Mouse (Mus musculus): ENCODE results near the gene Ahnak. TPM values are rescaled to one million over a fixed set of nuclear protein-coding genes. Genes with fewer than 3 reads are reported as not detected.
"Not testable (repeated sequence)": the region's sequence is repeated elsewhere in the genome, so short reads cannot be mapped to it uniquely, and the experiment has no call there.

The Ahnak gene
- total and polyA plus RNA-seq, 3 experiments, result 1.2 to 2.2 TPM; not detected in 1

DNA sequence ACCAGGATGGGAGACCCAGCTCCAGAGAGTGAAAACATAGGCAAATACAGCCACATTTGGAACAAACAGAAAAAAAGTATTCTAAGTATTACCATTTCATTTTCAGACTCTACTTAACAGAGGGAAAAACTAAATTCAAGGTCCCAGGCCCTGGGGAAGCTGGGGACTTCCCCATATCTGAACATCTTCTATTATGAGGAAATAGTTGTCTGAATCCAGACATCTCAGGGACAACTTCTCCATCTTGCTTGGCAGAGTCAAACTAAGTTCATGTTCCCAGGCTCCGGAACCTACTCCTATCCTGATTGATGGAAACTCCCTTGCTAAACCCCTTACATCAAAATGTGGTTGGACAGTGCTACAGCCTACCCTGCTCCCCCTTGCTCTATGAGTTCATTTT is 133.3 kb downstream of the Ahnak start:
- H3K9me3 ChIP-seq (replicated peaks; ENCODE audit: insufficient read depth, low read length), result no peaks in the 10 kb centered on the region
- H3K4me3 ChIP-seq (ENCODE audit: control insufficient read depth in 1 of 2, insufficient read depth in 1 of 2, low read depth in 2 of 2, low read length in 2 of 2), result no peak overlapping the region
- H3K79me2 ChIP-seq (ENCODE audit: control insufficient read depth, insufficient read depth, low read length, poor library complexity), result no peaks in the 10 kb centered on the region
- H3K27me3 ChIP-seq (ENCODE audit: control insufficient read depth in 1 of 2, insufficient read depth in 2 of 2, low read length in 2 of 2), result no peaks in the 10 kb centered on the region
- DNase-seq (ENCODE audit: low read depth, low spot score), result peak; percentile 32
- TF ChIP-seq USF2 (IDR thresholded peaks at IDR 0.05; ENCODE audit: borderline replicate concordance in 1 of 2, insufficient read depth in 1 of 2, low read depth in 1 of 2, low read length in 2 of 2) (no peak), SIN3A (IDR thresholded peaks at IDR 0.05; ENCODE audit: low read length) (no peak), MAZ (IDR thresholded peaks at IDR 0.05; ENCODE audit: low read depth, low read length) (no peak), RCOR1 (IDR thresholded peaks at IDR 0.05; ENCODE audit: low read depth, low read length) (no peak), POLR2AphosphoS2 (IDR thresholded peaks at IDR 0.05; ENCODE audit: low read length) (no peak), CTCF (IDR thresholded peaks at IDR 0.05 in 2 of 3, conservative IDR thresholded peaks at IDR 0.05 in 1 of 3; ENCODE audit: control insufficient read depth in 1 of 3, insufficient read depth in 1 of 3, low read depth in 2 of 3, low read length in 3 of 3, poor library complexity in 1 of 3, severe bottlenecking in 1 of 3) (no peak), CHD2 (IDR thresholded peaks at IDR 0.05; ENCODE audit: low read length) (no peak), NELFE (IDR thresholded peaks at IDR 0.05; ENCODE audit: low read depth, low read length) (no peak), ZMIZ1 (IDR thresholded peaks at IDR 0.05; ENCODE audit: low read depth, low read length) (no peak), TAL1 (IDR thresholded peaks at IDR 0.05; ENCODE audit: low read length) (no peak), SMC3 (IDR thresholded peaks at IDR 0.05; ENCODE audit: low read depth, low read length) (no peak), JUND (IDR thresholded peaks at IDR 0.05; ENCODE audit: low read depth, low read length) (no peak), UBTF (IDR thresholded peaks at IDR 0.05; ENCODE audit: borderline replicate concordance, insufficient read depth, low read depth, low read length) (no peak), TCF12 (IDR thresholded peaks at IDR 0.05; ENCODE audit: low read depth, low read length) (no peak), E2F4 (IDR thresholded peaks at IDR 0.05; ENCODE audit: borderline replicate concordance, low read depth, low read length) (no peak), EP300 (IDR thresholded peaks at IDR 0.05; ENCODE audit: low read depth in 1 of 2, low read length in 2 of 2) (no peak), POLR2A (IDR thresholded peaks at IDR 0.05; ENCODE audit: control insufficient read depth in 1 of 2, insufficient read depth in 1 of 2, low read depth in 1 of 2, low read length in 2 of 2, poor library complexity in 1 of 2) (no peak), USF1 (IDR thresholded peaks at IDR 0.05; ENCODE audit: low read depth, low read length) (no peak), GABPA (IDR thresholded peaks at IDR 0.05; ENCODE audit: low read depth, low read length) (no peak)
- no peak overlapping the region for H3K27ac ChIP-seq (ENCODE audit: control insufficient read depth, low read depth, low read length)
- no peaks in the 10 kb centered on the region for H3K4me1 ChIP-seq (ENCODE audit: control insufficient read depth in 1 of 2, insufficient read depth in 2 of 2, low read length in 2 of 2)
- no peak overlapping the region for H3K9ac ChIP-seq (ENCODE audit: control insufficient read depth, low read depth, low read length, poor library complexity, severe bottlenecking)
- peaks cover 0 to 2% of the 10 kb centered on the region in 2 experiments; a peak in 1 of 4 replicates for H3K36me3 ChIP-seq (ENCODE audit: control insufficient read depth in 1 of 2, insufficient read depth in 2 of 2, low read length in 2 of 2)

DNA sequence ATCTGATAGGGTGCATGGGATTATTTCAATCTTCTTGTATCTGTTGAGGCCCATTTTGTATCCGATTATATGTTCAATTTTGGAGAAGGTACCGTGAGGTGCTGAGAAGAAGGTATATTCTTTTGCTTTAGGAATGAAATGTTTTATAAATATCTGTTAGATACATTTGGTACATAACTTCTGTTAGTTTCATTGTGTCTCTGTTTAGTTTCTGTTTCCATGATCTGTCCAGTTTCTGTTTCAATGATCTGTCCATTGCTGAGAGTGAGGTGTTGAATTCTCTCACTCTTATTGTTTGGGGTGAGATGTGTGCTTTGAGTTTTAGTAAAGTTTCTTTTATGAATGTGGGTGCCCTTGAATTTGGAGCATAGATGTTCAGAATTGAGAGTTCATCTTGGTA is 134.9 kb downstream of the Ahnak start:
- not testable (repeated sequence) for H3K4me3 ChIP-seq (ENCODE audit: control insufficient read depth in 1 of 2, insufficient read depth in 1 of 2, low read depth in 2 of 2, low read length in 2 of 2); H3K9me3 ChIP-seq (replicated peaks; ENCODE audit: insufficient read depth, low read length); H3K27me3 ChIP-seq (ENCODE audit: control insufficient read depth in 1 of 2, insufficient read depth in 2 of 2, low read length in 2 of 2); H3K79me2 ChIP-seq (ENCODE audit: control insufficient read depth, insufficient read depth, low read length, poor library complexity); DNase-seq (ENCODE audit: low read depth, low spot score); H3K27ac ChIP-seq (ENCODE audit: control insufficient read depth, low read depth, low read length); H3K9ac ChIP-seq (ENCODE audit: control insufficient read depth, low read depth, low read length, poor library complexity, severe bottlenecking); H3K4me1 ChIP-seq (ENCODE audit: control insufficient read depth in 1 of 2, insufficient read depth in 2 of 2, low read length in 2 of 2); H3K36me3 ChIP-seq (ENCODE audit: control insufficient read depth in 1 of 2, insufficient read depth in 2 of 2, low read length in 2 of 2)

Other genes with a start within 250 kb of the Ahnak start
- gene 1700092M07Rik, start 248.6 kb upstream of the Ahnak start, total RNA-seq (2012; rRNA removed), result 3.0 and 3.3 TPM in 2 replicates
- gene 1700092M07Rik, start 248.6 kb upstream of the Ahnak start, polyA plus RNA-seq (2012; ENCODE audit: insufficient read depth in 1 of 2, insufficient read length in 2 of 2, low read depth in 1 of 2, low replicate concordance in 2 of 2, missing spikeins in 1 of 2), result 1 to 10 TPM in 1 of 2 experiments, not detected in 1; 4.3 TPM
- gene Stx5a, start 247.9 kb upstream of the Ahnak start, total RNA-seq (2012; rRNA removed), result 27.5 and 28.7 TPM in 2 replicates
- gene Stx5a, start 247.9 kb upstream of the Ahnak start, polyA plus RNA-seq (2012; ENCODE audit: insufficient read depth in 1 of 2, insufficient read length in 2 of 2, low read depth in 1 of 2, low replicate concordance in 2 of 2, missing spikeins in 1 of 2), result 10 to 100 TPM in 1 of 2 experiments, not detected in 1; 50.0 TPM
- 107 and 122 TPM in 2 replicates for gene Nxf1, start 232.2 kb upstream of the Ahnak start, total RNA-seq (2012; rRNA removed)
- gene Nxf1, start 232.2 kb upstream of the Ahnak start, polyA plus RNA-seq (2012; ENCODE audit: insufficient read depth in 1 of 2, insufficient read length in 2 of 2, low read depth in 1 of 2, low replicate concordance in 2 of 2, missing spikeins in 1 of 2), result 100 to 1,000 TPM; 231 to 296 TPM
- gene Tmem223, start 218.3 kb upstream of the Ahnak start, total RNA-seq (2012; rRNA removed), result 7.5 and 7.8 TPM in 2 replicates
- 10 to 100 TPM in 1 of 2 experiments, not detected in 1; 23.2 TPM for gene Tmem223, start 218.3 kb upstream of the Ahnak start, polyA plus RNA-seq (2012; ENCODE audit: insufficient read depth in 1 of 2, insufficient read length in 2 of 2, low read depth in 1 of 2, low replicate concordance in 2 of 2, missing spikeins in 1 of 2)
- 49.2 and 60.0 TPM in 2 replicates for gene Tmem179b, start 214.8 kb upstream of the Ahnak start, total RNA-seq (2012; rRNA removed)
- gene Tmem179b, start 214.8 kb upstream of the Ahnak start, polyA plus RNA-seq (2012; ENCODE audit: insufficient read depth in 1 of 2, insufficient read length in 2 of 2, low read depth in 1 of 2, low replicate concordance in 2 of 2, missing spikeins in 1 of 2), result 100 to 1,000 TPM in 1 of 2 experiments, not detected in 1; 101 TPM
- 15.3 and 18.3 TPM in 2 replicates for gene Taf6l, start 202.9 kb upstream of the Ahnak start, total RNA-seq (2012; rRNA removed)
- 10 to 100 TPM in 1 of 2 experiments, not detected in 1; 25.5 TPM for gene Taf6l, start 202.9 kb upstream of the Ahnak start, polyA plus RNA-seq (2012; ENCODE audit: insufficient read depth in 1 of 2, insufficient read length in 2 of 2, low read depth in 1 of 2, low replicate concordance in 2 of 2, missing spikeins in 1 of 2)
- gene Polr2g, start 190.7 kb upstream of the Ahnak start, total RNA-seq (2012; rRNA removed), result 165 and 188 TPM in 2 replicates
- gene Polr2g, start 190.7 kb upstream of the Ahnak start, polyA plus RNA-seq (2012; ENCODE audit: insufficient read depth in 1 of 2, insufficient read length in 2 of 2, low read depth in 1 of 2, low replicate concordance in 2 of 2, missing spikeins in 1 of 2), result 100 to 1,000 TPM in 1 of 2 experiments, not detected in 1; 181 TPM
- gene Zbtb3, start 186.7 kb upstream of the Ahnak start, total RNA-seq (2012; rRNA removed), result 2.6 and 2.9 TPM in 2 replicates
- 1 to 10 TPM in 1 of 2 experiments, not detected in 1; 2.4 TPM for gene Zbtb3, start 186.7 kb upstream of the Ahnak start, polyA plus RNA-seq (2012; ENCODE audit: insufficient read depth in 1 of 2, insufficient read length in 2 of 2, low read depth in 1 of 2, low replicate concordance in 2 of 2, missing spikeins in 1 of 2)
- gene Ttc9c, start 170.0 kb upstream of the Ahnak start, total RNA-seq (2012; rRNA removed), result 22.9 and 24.2 TPM in 2 replicates
- gene Ttc9c, start 170.0 kb upstream of the Ahnak start, polyA plus RNA-seq (2012; ENCODE audit: insufficient read depth in 1 of 2, insufficient read length in 2 of 2, low read depth in 1 of 2, low replicate concordance in 2 of 2, missing spikeins in 1 of 2), result 10 to 100 TPM in 1 of 2 experiments, not detected in 1; 29.8 TPM
- 39.4 and 44.6 TPM in 2 replicates for gene Hnrnpul2, start 169.3 kb upstream of the Ahnak start, total RNA-seq (2012; rRNA removed)
- 100 to 1,000 TPM; 106 to 174 TPM for gene Hnrnpul2, start 169.3 kb upstream of the Ahnak start, polyA plus RNA-seq (2012; ENCODE audit: insufficient read depth in 1 of 2, insufficient read length in 2 of 2, low read depth in 1 of 2, low replicate concordance in 2 of 2, missing spikeins in 1 of 2)
- gene AC129217.1, start 159.5 kb upstream of the Ahnak start, total RNA-seq (2012; rRNA removed), result 0.23 TPM in 1 of 2 replicates, not detected in the other
- gene AC129217.1, start 159.5 kb upstream of the Ahnak start, polyA plus RNA-seq (2012; ENCODE audit: insufficient read depth in 1 of 2, insufficient read length in 2 of 2, low read depth in 1 of 2, low replicate concordance in 2 of 2, missing spikeins in 1 of 2), result 10 to 100 TPM in 1 of 2 experiments, not detected in 1; 53.4 TPM
- gene Bscl2, start 151.8 kb upstream of the Ahnak start, total RNA-seq (2012; rRNA removed), result 26.0 and 29.5 TPM in 2 replicates
- gene Bscl2, start 151.8 kb upstream of the Ahnak start, polyA plus RNA-seq (2012; ENCODE audit: insufficient read depth in 1 of 2, insufficient read length in 2 of 2, low read depth in 1 of 2, low replicate concordance in 2 of 2, missing spikeins in 1 of 2), result 10 to 100 TPM in 1 of 2 experiments, not detected in 1; 51.3 TPM
- gene Gng3, start 150.1 kb upstream of the Ahnak start, total RNA-seq (2012; rRNA removed), result 0.15 and 0.29 TPM in 2 replicates
- gene Gng3, start 150.1 kb upstream of the Ahnak start, polyA plus RNA-seq (2012; ENCODE audit: insufficient read depth in 1 of 2, insufficient read length in 2 of 2, low read depth in 1 of 2, low replicate concordance in 2 of 2, missing spikeins in 1 of 2), result 1 to 10 TPM in 1 of 2 experiments, not detected in 1; 2.5 TPM
- gene Lrrn4cl, start 138.5 kb upstream of the Ahnak start, total RNA-seq (2012; rRNA removed), result 0.15 and 0.26 TPM in 2 replicates
- under 1 TPM in 1 of 2 experiments, not detected in 1; 0.54 TPM for gene Lrrn4cl, start 138.5 kb upstream of the Ahnak start, polyA plus RNA-seq (2012; ENCODE audit: insufficient read depth in 1 of 2, insufficient read length in 2 of 2, low read depth in 1 of 2, low replicate concordance in 2 of 2, missing spikeins in 1 of 2)
- 179 and 187 TPM in 2 replicates for gene Ubxn1, start 117.8 kb upstream of the Ahnak start, total RNA-seq (2012; rRNA removed)
- 100 to 1,000 TPM in 1 of 2 experiments, not detected in 1; 366 TPM for gene Ubxn1, start 117.8 kb upstream of the Ahnak start, polyA plus RNA-seq (2012; ENCODE audit: insufficient read depth in 1 of 2, insufficient read length in 2 of 2, low read depth in 1 of 2, low replicate concordance in 2 of 2, missing spikeins in 1 of 2)
- 46.3 and 49.4 TPM in 2 replicates for gene Uqcc3, start 108.4 kb upstream of the Ahnak start, total RNA-seq (2012; rRNA removed)
- 10 to 100 TPM in 1 of 2 experiments, not detected in 1; 55.0 TPM for gene Uqcc3, start 108.4 kb upstream of the Ahnak start, polyA plus RNA-seq (2012; ENCODE audit: insufficient read depth in 1 of 2, insufficient read length in 2 of 2, low read depth in 1 of 2, low replicate concordance in 2 of 2, missing spikeins in 1 of 2)
- 10.3 and 15.5 TPM in 2 replicates for gene Lbhd1, start 105.6 kb upstream of the Ahnak start, total RNA-seq (2012; rRNA removed)
- gene Lbhd1, start 105.6 kb upstream of the Ahnak start, polyA plus RNA-seq (2012; ENCODE audit: insufficient read depth in 1 of 2, insufficient read length in 2 of 2, low read depth in 1 of 2, low replicate concordance in 2 of 2, missing spikeins in 1 of 2), result 100 to 1,000 TPM in 1 of 2 experiments, 10 to 100 TPM in 1; 46.5 to 123 TPM
- not detected in 2 replicates for gene Gm49403, start 105.4 kb upstream of the Ahnak start, total RNA-seq (2012; rRNA removed)
- gene Gm49403, start 105.4 kb upstream of the Ahnak start, polyA plus RNA-seq (2012; ENCODE audit: insufficient read depth in 1 of 2, insufficient read length in 2 of 2, low read depth in 1 of 2, low replicate concordance in 2 of 2, missing spikeins in 1 of 2), result not detected
- 171 and 184 TPM in 2 replicates for gene 1810009A15Rik, start 100.4 kb upstream of the Ahnak start, total RNA-seq (2012; rRNA removed)
- 100 to 1,000 TPM in 1 of 2 experiments, not detected in 1; 189 TPM for gene 1810009A15Rik, start 100.4 kb upstream of the Ahnak start, polyA plus RNA-seq (2012; ENCODE audit: insufficient read depth in 1 of 2, insufficient read length in 2 of 2, low read depth in 1 of 2, low replicate concordance in 2 of 2, missing spikeins in 1 of 2)
- 0.77 TPM in 1 of 2 replicates, not detected in the other for gene Gm49416, start 100.4 kb upstream of the Ahnak start, total RNA-seq (2012; rRNA removed)
- gene Gm49416, start 100.4 kb upstream of the Ahnak start, polyA plus RNA-seq (2012; ENCODE audit: insufficient read depth in 1 of 2, insufficient read length in 2 of 2, low read depth in 1 of 2, low replicate concordance in 2 of 2, missing spikeins in 1 of 2), result 10 to 100 TPM in 1 of 2 experiments, not detected in 1; 31.2 TPM
- gene Ints5, start 96.3 kb upstream of the Ahnak start, total RNA-seq (2012; rRNA removed), result 38.1 and 43.9 TPM in 2 replicates
- 10 to 100 TPM in 1 of 2 experiments, not detected in 1; 51.5 TPM for gene Ints5, start 96.3 kb upstream of the Ahnak start, polyA plus RNA-seq (2012; ENCODE audit: insufficient read depth in 1 of 2, insufficient read length in 2 of 2, low read depth in 1 of 2, low replicate concordance in 2 of 2, missing spikeins in 1 of 2)
- 104 and 122 TPM in 2 replicates for gene Ganab, start 91.2 kb upstream of the Ahnak start, total RNA-seq (2012; rRNA removed)
- 100 to 1,000 TPM in 1 of 2 experiments, not detected in 1; 123 TPM for gene Ganab, start 91.2 kb upstream of the Ahnak start, polyA plus RNA-seq (2012; ENCODE audit: insufficient read depth in 1 of 2, insufficient read length in 2 of 2, low read depth in 1 of 2, low replicate concordance in 2 of 2, missing spikeins in 1 of 2)
- gene B3gat3, start 68.9 kb upstream of the Ahnak start, total RNA-seq (2012; rRNA removed), result 21.0 and 26.2 TPM in 2 replicates
- 10 to 100 TPM in 1 of 2 experiments, not detected in 1; 35.4 TPM for gene B3gat3, start 68.9 kb upstream of the Ahnak start, polyA plus RNA-seq (2012; ENCODE audit: insufficient read depth in 1 of 2, insufficient read length in 2 of 2, low read depth in 1 of 2, low replicate concordance in 2 of 2, missing spikeins in 1 of 2)
- 1.6 and 4.1 TPM in 2 replicates for gene Rom1, start 59.9 kb upstream of the Ahnak start, total RNA-seq (2012; rRNA removed)
- 1 to 10 TPM in 1 of 2 experiments, not detected in 1; 3.1 TPM for gene Rom1, start 59.9 kb upstream of the Ahnak start, polyA plus RNA-seq (2012; ENCODE audit: insufficient read depth in 1 of 2, insufficient read length in 2 of 2, low read depth in 1 of 2, low replicate concordance in 2 of 2, missing spikeins in 1 of 2)
- 13.0 and 16.6 TPM in 2 replicates for gene Eml3, start 59.7 kb upstream of the Ahnak start, total RNA-seq (2012; rRNA removed)
- gene Eml3, start 59.7 kb upstream of the Ahnak start, polyA plus RNA-seq (2012; ENCODE audit: insufficient read depth in 1 of 2, insufficient read length in 2 of 2, low read depth in 1 of 2, low replicate concordance in 2 of 2, missing spikeins in 1 of 2), result 10 to 100 TPM in 1 of 2 experiments, not detected in 1; 23.4 TPM
- 150 and 171 TPM in 2 replicates for gene Mta2, start 47.4 kb upstream of the Ahnak start, total RNA-seq (2012; rRNA removed)
- 100 to 1,000 TPM; 116 to 167 TPM for gene Mta2, start 47.4 kb upstream of the Ahnak start, polyA plus RNA-seq (2012; ENCODE audit: insufficient read depth in 1 of 2, insufficient read length in 2 of 2, low read depth in 1 of 2, low replicate concordance in 2 of 2, missing spikeins in 1 of 2)
- gene Tut1, start 35.4 kb upstream of the Ahnak start, total RNA-seq (2012; rRNA removed), result 54.6 and 54.9 TPM in 2 replicates
- 10 to 100 TPM in 1 of 2 experiments, not detected in 1; 68.2 TPM for gene Tut1, start 35.4 kb upstream of the Ahnak start, polyA plus RNA-seq (2012; ENCODE audit: insufficient read depth in 1 of 2, insufficient read length in 2 of 2, low read depth in 1 of 2, low replicate concordance in 2 of 2, missing spikeins in 1 of 2)
- gene Eef1g, start 22.2 kb upstream of the Ahnak start, total RNA-seq (2012; rRNA removed), result 1,362 and 1,397 TPM in 2 replicates
- 1,000 to 10,000 TPM; 1,691 to 1,817 TPM for gene Eef1g, start 22.2 kb upstream of the Ahnak start, polyA plus RNA-seq (2012; ENCODE audit: insufficient read depth in 1 of 2, insufficient read length in 2 of 2, low read depth in 1 of 2, low replicate concordance in 2 of 2, missing spikeins in 1 of 2)
- not detected in 2 replicates for gene Scgb1a1, start 98.7 kb downstream of the Ahnak start, total RNA-seq (2012; rRNA removed)
- gene Scgb1a1, start 98.7 kb downstream of the Ahnak start, polyA plus RNA-seq (2012; ENCODE audit: insufficient read depth in 1 of 2, insufficient read length in 2 of 2, low read depth in 1 of 2, low replicate concordance in 2 of 2, missing spikeins in 1 of 2), result not detected
- 24.5 and 33.0 TPM in 2 replicates for gene Asrgl1, start 146.4 kb downstream of the Ahnak start, total RNA-seq (2012; rRNA removed)
- gene Asrgl1, start 146.4 kb downstream of the Ahnak start, polyA plus RNA-seq (2012; ENCODE audit: insufficient read depth in 1 of 2, insufficient read length in 2 of 2, low read depth in 1 of 2, low replicate concordance in 2 of 2, missing spikeins in 1 of 2), result 10 to 100 TPM in 1 of 2 experiments, not detected in 1; 63.9 TPM

Data from MEL (cell line).